Mouse (Mus musculus) midbrain, embryonic 10.5 days (tissue): ENCODE results near the gene Eqtn. TPM values are rescaled to one million over a fixed set of nuclear protein-coding genes. Genes with fewer than 3 reads are reported as not detected.

Source experiments
- DNase-seq: peaks from one replicate; pipeline ENCODE4 v3.0.0-alpha.2; 2017; ENCODE audit warnings: low spot score
- H3K27ac ChIP-seq: fragments of 300-500 bp; sonication (generic); replicated peaks from 2 replicates; pipeline ENCODE4 v1.5.1; 2016; ENCODE audit warnings: mild to moderate bottlenecking
- H3K27me3 ChIP-seq: fragments of 300-500 bp; sonication (generic); 2 replicates; pipeline ENCODE4 v1.6.1; 2016; ENCODE audit warnings: low read depth, mild to moderate bottlenecking; ENCODE audit not compliant: poor library complexity, severe bottlenecking
- H3K36me3 ChIP-seq: fragments of 300-500 bp; sonication (generic); 2 replicates; pipeline ENCODE4 v1.6.1; 2016; ENCODE audit warnings: mild to moderate bottlenecking, moderate library complexity
- H3K4me1 ChIP-seq: fragments of 300-500 bp; sonication (generic); 2 replicates; pipeline ENCODE4 v1.6.1; 2016
- H3K4me3 ChIP-seq: fragments of 300-500 bp; sonication (generic); 2 replicates; pipeline ENCODE4 v1.5.1; 2016; ENCODE audit warnings: mild to moderate bottlenecking, moderate library complexity
- H3K9me3 ChIP-seq: fragments of 300-500 bp; sonication (generic); replicated peaks from 2 replicates; pipeline ENCODE4 v1.6.1; 2016; ENCODE audit warnings: mild to moderate bottlenecking
- WGBS: fragments of 180-500 bp; shearing (Covaris S2); methylation state at CpG from one replicate; pipeline ENCODE4 v1.1.7; 2016; 5-methylcytosine and 5-hydroxymethylcytosine counted together
- polyA plus RNA-seq: library from polyadenylated mRNA; unstranded; fragments of >200 nt; fragmentation: Nextera tagmentation; extraction: Ambion mirVana; gene quantifications from 2 replicates; pipeline ENCODE4 v1.2.1, GENCODE M21; 2016

The Eqtn gene
- polyA plus RNA-seq, result 0.16 TPM in 1 of 2 replicates, not detected in the other

- no peak for DNase-seq
- Histone ChIP-seq H3K27ac (no peak within 1 kb of the TSS), H3K4me1 (no peaks in the 10 kb centered on the region), H3K36me3 (no peaks in the 10 kb centered on the region), H3K27me3 (no peaks in the 10 kb centered on the region), H3K4me3 (no peak within 1 kb of the TSS), H3K9me3 (no peaks in the 10 kb centered on the region)
These were observed at the start of gene Eqtn for GRCm38 (mm10) chr4:94928743-94929142. Eqtn (minus strand) TSS chr4:94928843.

- H3K9me3 ChIP-seq, result no peaks in the 10 kb centered on the region
- H3K27me3 ChIP-seq, result no peaks in the 10 kb centered on the region
- 86% methylated on average over 2 of the region's 2 CpGs for WGBS
- no peak overlapping the region for H3K27ac ChIP-seq
- H3K4me1 ChIP-seq, result peaks cover 13% of the 10 kb centered on the region
- no peak for DNase-seq
- H3K4me3 ChIP-seq, result no peak overlapping the region
- peaks cover 58% of the 10 kb centered on the region for H3K36me3 ChIP-seq
These were observed 44.7 kb upstream of the Eqtn start for GRCm38 (mm10) chr4:94973321-94973720.

- Histone ChIP-seq H3K27ac (no peak overlapping the region), H3K4me1 (no peaks in the 10 kb centered on the region), H3K9me3 (no peaks in the 10 kb centered on the region), H3K27me3 (no peaks in the 10 kb centered on the region), H3K36me3 (peaks cover 91% of the 10 kb centered on the region), H3K4me3 (no peak overlapping the region)
- 87% methylated on average over 3 of the region's 3 CpGs for whole genome bisulfite sequencing
- DNase-seq, result no peak
These were observed 24.1 kb upstream of the Eqtn start for GRCm38 (mm10) chr4:94952773-94953172.

- WGBS, result 81% methylated on average over 11 of the region's 11 CpGs
- no peaks in the 10 kb centered on the region for H3K9me3 ChIP-seq
- H3K36me3 ChIP-seq, result peaks cover 71% of the 10 kb centered on the region
- H3K4me3 ChIP-seq, result no peak overlapping the region
- H3K4me1 ChIP-seq, result no peaks in the 10 kb centered on the region
- no peak for DNase-seq
- H3K27me3 ChIP-seq, result no peaks in the 10 kb centered on the region
- H3K27ac ChIP-seq, result no peak overlapping the region
These were observed 12.7 kb upstream of the Eqtn start for GRCm38 (mm10) chr4:94941221-94941855.

DNA sequence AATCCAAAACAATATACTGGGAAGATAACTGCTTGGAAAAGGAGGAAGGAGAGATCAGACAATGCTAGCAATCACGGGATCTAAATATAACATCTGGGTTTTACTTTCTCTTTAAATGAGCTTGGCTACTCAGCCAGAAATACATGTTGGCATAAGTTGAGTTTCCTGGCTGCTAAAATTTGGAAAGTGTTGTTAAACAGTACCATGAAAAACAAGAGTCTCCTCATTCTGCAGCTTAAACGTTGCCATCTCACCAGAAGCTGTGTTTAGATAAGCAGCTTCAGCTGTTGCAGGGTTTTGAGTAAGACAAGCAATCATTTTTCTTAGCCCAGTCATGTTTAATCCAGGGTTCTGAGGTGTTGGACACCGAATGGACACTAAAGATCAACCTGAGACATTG lies 26.9 kb downstream of the Eqtn start:
- Histone ChIP-seq H3K4me1 (no peaks in the 10 kb centered on the region), H3K36me3 (no peaks in the 10 kb centered on the region), H3K4me3 (no peak overlapping the region), H3K27ac (no peak overlapping the region), H3K9me3 (no peaks in the 10 kb centered on the region), H3K27me3 (no peaks in the 10 kb centered on the region)
- 78% methylated on average over 3 of the region's 3 CpGs for WGBS
- no peak for DNase-seq

GRCm38 (mm10) chr4:94900744-94901143 lies 27.9 kb downstream of the Eqtn start:
- H3K27me3 ChIP-seq, result no peaks in the 10 kb centered on the region
- H3K4me1 ChIP-seq, result no peaks in the 10 kb centered on the region
- no peak overlapping the region for H3K27ac ChIP-seq
- H3K9me3 ChIP-seq, result no peaks in the 10 kb centered on the region
- WGBS, result 36% methylated on average over 2 of the region's 2 CpGs
- DNase-seq, result no peak
- H3K36me3 ChIP-seq, result no peaks in the 10 kb centered on the region
- no peak overlapping the region for H3K4me3 ChIP-seq

Other genes starting within 250 kb of the Eqtn start
- gene Tek, start 189.6 kb downstream of the Eqtn start, polyA plus RNA-seq, result 8.5 and 8.8 TPM in 2 replicates
- gene Mysm1, start 50.3 kb upstream of the Eqtn start, polyA plus RNA-seq, result 26.0 and 32.1 TPM in 2 replicates
- 68.9 and 71.0 TPM in 2 replicates for gene Jun, start 123.4 kb upstream of the Eqtn start, polyA plus RNA-seq